Mouse (Mus musculus): ENCODE data around the gene Rhoa. TPM values are rescaled to one million over a fixed set of nuclear protein-coding genes. Genes with fewer than 3 reads are reported as not detected.
"Not testable (repeated sequence)": the region's sequence is repeated elsewhere in the genome, so short reads cannot be mapped to it uniquely, and the experiment has no call there.

Gene Rhoa
- polyA plus RNA-seq, 1 experiment from 2014 or later, result 331 TPM

GRCm38 (mm10) chr9:108272691-108273090 lies 33.2 kb upstream of the Rhoa start:
- Histone ChIP-seq H3K4me2 (no peak overlapping the region), H3K27ac (no peak overlapping the region), H3K9ac (no peak overlapping the region), H3K9me3 (no peaks in the 10 kb centered on the region), H3K4me3 (replicated peaks) (no peak overlapping the region), H3K27me3 (0 out of 2 replicates have a peak, but pooled peaks cover 5% of the 10 kb centered on the region), H3K36me3 (replicated peaks) (no peaks in the 10 kb centered on the region), H3K4me1 (no peaks in the 10 kb centered on the region)
- ATAC-seq (ENCODE audit: low FRiP score), result no peak
- 76% methylated on average over 5 of the region's 5 CpGs for WGBS

GRCm38 (mm10) chr9:108273485-108273884 lies 32.4 kb upstream of the Rhoa start:
- WGBS, result 73% methylated on average over 4 of the region's 4 CpGs

DNA sequence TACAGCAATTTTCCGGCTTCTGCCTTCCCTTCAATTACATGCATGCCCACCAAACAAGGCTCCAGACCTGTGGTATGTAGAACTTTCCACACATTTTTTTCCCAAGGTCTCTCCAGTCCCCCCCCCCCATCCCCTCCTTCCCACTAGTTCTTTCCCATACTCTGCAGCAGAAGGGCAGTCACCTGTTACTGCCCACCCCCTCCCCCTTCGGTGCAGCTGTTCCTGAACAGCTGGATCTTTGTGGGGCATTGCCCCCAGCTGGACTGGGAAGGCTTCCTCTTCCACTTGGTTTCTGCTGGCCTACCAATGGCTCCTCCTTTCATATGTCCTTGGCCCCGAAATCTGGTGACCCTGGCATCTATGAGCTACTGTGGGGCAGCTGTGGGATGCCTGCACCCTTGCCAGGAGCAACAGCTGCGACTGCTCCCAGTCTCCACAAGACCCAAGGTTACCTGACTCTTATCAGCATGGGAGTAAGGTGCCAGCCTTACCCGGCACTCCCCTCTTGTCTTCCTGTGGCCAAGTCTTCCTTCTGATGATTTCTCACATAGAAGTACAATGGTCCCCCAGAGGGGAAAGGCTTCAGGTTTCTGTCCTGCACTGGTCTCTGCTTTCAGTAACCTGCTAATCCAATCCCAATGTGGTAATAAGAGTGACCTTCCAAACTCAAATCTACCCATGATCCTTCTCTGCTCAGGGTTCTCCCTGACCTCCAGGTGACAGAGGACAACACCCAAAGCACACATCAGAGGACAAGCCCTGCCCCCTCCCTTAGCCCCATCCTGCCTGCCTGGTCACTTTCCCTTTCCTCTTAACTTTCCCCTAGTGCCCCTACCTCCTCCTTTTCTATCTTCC lies 31.2 kb upstream of the Rhoa start:
- Histone ChIP-seq H3K4me3 (replicated peaks) (no peak overlapping the region), H3K4me1 (no peaks in the 10 kb centered on the region), H3K9ac (no peak overlapping the region), H3K9me3 (no peaks in the 10 kb centered on the region), H3K36me3 (replicated peaks) (no peaks in the 10 kb centered on the region), H3K27ac (no peak overlapping the region), H3K4me2 (no peak overlapping the region), H3K27me3 (0 out of 2 replicates have a peak, but pooled peaks cover 5% of the 10 kb centered on the region)
- 71% methylated on average over 5 of the region's 5 CpGs for WGBS
- no peak for ATAC-seq (ENCODE audit: low FRiP score)

More at GRCm38 (mm10) chr9:108273485-108273884, 32.4 kb upstream of the Rhoa start:
- ATAC-seq (ENCODE audit: low FRiP score), result no peak
- H3K9ac ChIP-seq, result no peak overlapping the region
- H3K36me3 ChIP-seq (replicated peaks), result no peaks in the 10 kb centered on the region
- H3K4me2 ChIP-seq, result no peak overlapping the region
- no peak overlapping the region for H3K27ac ChIP-seq
- 0 out of 2 replicates have a peak, but pooled peaks cover 5% of the 10 kb centered on the region for H3K27me3 ChIP-seq
- no peaks in the 10 kb centered on the region for H3K4me1 ChIP-seq
- no peak overlapping the region for H3K4me3 ChIP-seq (replicated peaks)
- H3K9me3 ChIP-seq, result no peaks in the 10 kb centered on the region

DNA sequence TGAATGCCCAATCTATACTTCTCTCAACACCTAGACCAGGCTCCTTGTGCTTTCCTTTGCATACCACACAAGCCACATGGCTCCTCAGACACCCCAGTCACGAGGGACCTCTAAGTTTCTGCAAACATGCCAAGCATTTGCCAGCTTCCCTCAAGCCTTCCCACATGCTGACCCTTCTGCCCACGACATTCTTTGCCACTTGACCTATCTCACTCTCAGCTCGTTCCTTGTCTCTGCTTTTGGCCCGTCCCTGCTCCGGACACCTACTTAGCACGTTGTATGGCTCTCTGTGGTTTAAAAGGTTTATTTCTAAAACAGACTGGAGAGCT lies 30.6 kb upstream of the Rhoa start:
- no peak overlapping the region for H3K4me2 ChIP-seq
- 0 out of 2 replicates have a peak, but pooled peaks cover 5% of the 10 kb centered on the region for H3K27me3 ChIP-seq
- ATAC-seq (ENCODE audit: low FRiP score), result no peak
- WGBS, result 69% methylated on average over 6 of the region's 6 CpGs
- H3K36me3 ChIP-seq (replicated peaks), result no peaks in the 10 kb centered on the region
- no peak overlapping the region for H3K27ac ChIP-seq
- no peak overlapping the region for H3K9ac ChIP-seq
- no peaks in the 10 kb centered on the region for H3K4me1 ChIP-seq
- H3K4me3 ChIP-seq (replicated peaks), result no peak overlapping the region
- H3K9me3 ChIP-seq, result no peaks in the 10 kb centered on the region

GRCm38 (mm10) chr9:108278697-108279450 lies 27.1 kb upstream of the Rhoa start:
- Histone ChIP-seq H3K27ac (no peak overlapping the region), H3K27me3 (no peaks in the 10 kb centered on the region), H3K4me3 (replicated peaks) (no peak overlapping the region), H3K9ac (no peak overlapping the region), H3K9me3 (no peaks in the 10 kb centered on the region), H3K4me2 (no peak overlapping the region), H3K36me3 (replicated peaks) (no peaks in the 10 kb centered on the region), H3K4me1 (no peaks in the 10 kb centered on the region)
- WGBS, result 69% methylated on average over 10 of the region's 10 CpGs
- no peak for ATAC-seq (ENCODE audit: low FRiP score)

DNA sequence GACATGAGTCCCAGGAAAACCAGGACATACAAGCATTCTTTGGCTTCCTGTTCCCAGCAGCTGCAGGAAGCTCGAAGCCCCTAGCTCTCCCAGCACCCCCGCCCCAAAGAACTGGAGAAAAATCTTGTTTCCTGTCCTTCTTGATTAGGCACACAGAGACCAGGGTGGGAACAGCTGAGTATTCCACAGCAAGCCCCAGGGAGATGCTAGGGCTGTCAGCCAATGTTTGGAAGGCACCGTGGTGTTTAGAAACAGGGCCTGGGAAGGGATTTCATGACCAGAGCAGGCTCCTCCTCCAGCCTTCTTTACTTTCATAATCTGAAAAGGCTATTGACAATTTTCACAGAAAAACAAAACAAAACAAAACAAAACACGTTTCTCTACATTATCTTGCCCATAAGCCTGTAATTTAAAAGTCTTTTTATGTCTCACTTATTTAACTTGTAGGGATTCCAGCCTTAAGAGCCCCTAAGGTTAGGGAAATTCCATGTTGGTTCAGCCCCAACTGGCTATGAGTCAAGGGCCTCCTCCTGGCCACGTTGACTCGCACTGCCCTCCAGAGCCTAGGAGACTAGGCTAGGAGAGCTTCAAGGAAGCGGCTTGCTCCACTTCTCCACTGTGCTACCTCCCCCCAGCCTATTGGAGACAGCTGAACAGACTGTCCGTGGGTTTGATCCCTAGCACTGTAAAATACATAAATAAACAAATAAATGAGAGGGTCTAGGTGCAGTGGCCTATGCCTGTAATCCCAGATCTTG lies 25.7 kb upstream of the Rhoa start:
- H3K9me3 ChIP-seq, result no peaks in the 10 kb centered on the region
- no peaks in the 10 kb centered on the region for H3K4me1 ChIP-seq
- H3K36me3 ChIP-seq (replicated peaks), result no peaks in the 10 kb centered on the region
- no peak overlapping the region for H3K27ac ChIP-seq
- no peak overlapping the region for H3K9ac ChIP-seq
- no peak for ATAC-seq (ENCODE audit: low FRiP score)
- no peak overlapping the region for H3K4me2 ChIP-seq
- no peak overlapping the region for H3K4me3 ChIP-seq (replicated peaks)
- 59% methylated on average over 8 of the region's 8 CpGs for WGBS
- H3K27me3 ChIP-seq, result no peaks in the 10 kb centered on the region

- H3K4me2 ChIP-seq, result no peak overlapping the region
- WGBS, result 16% methylated on average over 6 of the region's 6 CpGs
- H3K4me3 ChIP-seq (replicated peaks), result no peak overlapping the region
- no peaks in the 10 kb centered on the region for H3K27me3 ChIP-seq
- no peak overlapping the region for H3K27ac ChIP-seq
- ATAC-seq (ENCODE audit: low FRiP score), result peak; percentile 58; the same call in 1 of the 2 replicates
- no peak overlapping the region for H3K9ac ChIP-seq
- H3K36me3 ChIP-seq (replicated peaks), result no peaks in the 10 kb centered on the region
- no peaks in the 10 kb centered on the region for H3K4me1 ChIP-seq
- H3K9me3 ChIP-seq, result no peaks in the 10 kb centered on the region
These were observed 21.5 kb upstream of the Rhoa start for GRCm38 (mm10) chr9:108284410-108284809.

DNA sequence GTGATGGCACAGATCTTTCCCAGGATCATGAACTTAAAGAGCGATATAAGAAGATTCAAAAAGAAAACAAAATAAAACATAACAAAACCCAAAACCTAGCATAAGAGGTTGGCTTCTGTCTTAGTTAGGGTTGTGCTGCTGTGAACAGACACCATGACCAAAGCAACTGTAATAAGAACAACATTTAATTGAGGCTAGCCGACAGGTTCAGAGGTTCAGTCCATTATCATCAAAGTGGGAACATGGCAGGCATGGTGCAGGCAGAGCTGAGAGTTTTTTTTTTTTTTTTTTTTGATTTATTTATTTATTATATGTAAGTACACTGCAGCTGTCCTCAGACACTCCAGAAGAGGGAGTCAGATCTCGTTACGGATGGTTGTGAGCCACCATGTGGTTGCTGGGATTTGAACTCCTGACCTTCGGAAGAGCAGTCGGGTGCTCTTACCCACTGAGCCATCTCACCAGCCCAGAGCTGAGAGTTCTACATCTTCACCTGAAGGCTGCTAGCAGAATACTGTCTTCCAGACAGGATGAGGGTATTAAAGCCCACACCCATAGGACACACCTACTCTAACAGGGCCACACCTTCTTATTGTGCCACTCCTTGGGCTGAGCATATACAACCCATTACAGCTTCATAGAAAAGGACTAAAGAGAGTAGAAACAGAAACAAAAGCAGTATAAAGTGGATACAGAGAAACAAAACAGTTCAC lies 18.2 kb upstream of the Rhoa start:
- 82% methylated on average over 6 of the region's 6 CpGs for WGBS
- H3K9me3 ChIP-seq; H3K4me1 ChIP-seq; H3K27me3 ChIP-seq; H3K9ac ChIP-seq; H3K4me3 ChIP-seq (replicated peaks); ATAC-seq (ENCODE audit: low FRiP score); H3K36me3 ChIP-seq (replicated peaks); H3K27ac ChIP-seq; H3K4me2 ChIP-seq: not testable (repeated sequence)

DNA sequence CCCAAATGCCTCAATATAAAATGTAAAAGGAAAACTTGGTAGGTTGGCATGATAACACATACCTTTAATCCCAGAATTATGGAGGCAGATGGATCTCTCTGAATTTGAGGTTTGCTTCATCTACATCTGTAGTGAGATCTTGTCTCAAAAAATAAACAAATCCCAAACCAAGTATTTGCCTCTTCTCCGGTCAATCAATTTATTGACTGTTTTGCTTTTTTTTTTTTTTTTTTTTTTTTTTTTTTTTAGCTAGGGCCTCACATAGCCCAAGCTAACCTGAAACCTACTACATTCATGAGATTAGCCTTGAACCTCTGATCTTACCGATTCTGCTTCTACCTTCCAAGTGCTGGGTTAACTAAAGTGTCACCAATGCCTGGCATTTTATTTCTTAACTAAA lies 16.6 kb upstream of the Rhoa start:
- Histone ChIP-seq H3K4me1 (peaks cover 7% of the 10 kb centered on the region), H3K9ac (peak overlapping the region; percentile 64; the same call in 1 of the 2 replicates), H3K27ac (peak overlapping the region; percentile 92), H3K4me3 (replicated peaks) (peak overlapping the region; percentile 49), H3K36me3 (replicated peaks) (peaks cover 9% of the 10 kb centered on the region; the same call in 1 of the 2 replicates), H3K4me2 (peak overlapping the region; percentile 57), H3K9me3 (no peaks in the 10 kb centered on the region), H3K27me3 (no peaks in the 10 kb centered on the region)
- ATAC-seq (ENCODE audit: low FRiP score), result no peak
- 67% methylated on average over 2 of the region's 2 CpGs for WGBS

GRCm38 (mm10) chr9:108290016-108290750 lies 15.7 kb upstream of the Rhoa start, which contains the start of gene Nicn1:
Gene Nicn1, plus strand, starts transcription at chr9:108290429.
- peaks cover 17% of the 10 kb centered on the region for H3K36me3 ChIP-seq (replicated peaks)
- peak within 1 kb of the TSS; percentile 57 for H3K4me2 ChIP-seq
- peak within 1 kb of the TSS; percentile 49 for H3K4me3 ChIP-seq (replicated peaks)
- peaks cover 7% of the 10 kb centered on the region for H3K4me1 ChIP-seq
- peak within 1 kb of the TSS; percentile 92 for H3K27ac ChIP-seq
- H3K9me3 ChIP-seq, result no peaks in the 10 kb centered on the region
- no peaks in the 10 kb centered on the region for H3K27me3 ChIP-seq
- peak; percentile 97 for ATAC-seq (ENCODE audit: low FRiP score)
- H3K9ac ChIP-seq, result peak within 1 kb of the TSS; percentile 64
- WGBS, result under 1% methylated on average over 32 of the region's 32 CpGs

- WGBS, result 50% methylated on average over 6 of the region's 6 CpGs
- Histone ChIP-seq H3K9ac (peak overlapping the region; percentile 44), H3K9me3 (no peaks in the 10 kb centered on the region), H3K4me3 (replicated peaks) (peak overlapping the region; percentile 49), H3K36me3 (replicated peaks) (peaks cover 22% of the 10 kb centered on the region), H3K27ac (0 out of 2 replicates have a peak overlapping the region, but pooled peaks have one; percentile 92), H3K4me2 (peak overlapping the region; percentile 57), H3K27me3 (no peaks in the 10 kb centered on the region), H3K4me1 (peaks cover 9% of the 10 kb centered on the region)
- ATAC-seq (ENCODE audit: low FRiP score), result peak; percentile 19; the same call in 1 of the 2 replicates
These were observed 15.2 kb upstream of the Rhoa start for GRCm38 (mm10) chr9:108290773-108291172.

All from forebrain, embryonic 12.5 days (tissue).